Mouse (Mus musculus) neural tube, embryonic 12.5 days (tissue): ENCODE results near the gene Hspa1b. TPM values are rescaled to one million over a fixed set of nuclear protein-coding genes. Genes with fewer than 3 reads are reported as not detected.
"Not testable (repeated sequence)": the region's sequence is repeated elsewhere in the genome, so short reads cannot be mapped to it uniquely, and the experiment has no call there.

Source experiments
- ATAC-seq: fragments of 200-750 bp; cut with Nextera tagmentation; 2 replicates; pipeline ENCODE4 v1.8.0; 2017; ENCODE audit warnings: low read depth, mild to moderate bottlenecking, moderate TSS enrichment, moderate library complexity; ENCODE audit not compliant: low FRiP score
- H3K27ac ChIP-seq: fragments of 300-500 bp; sonication (generic); 2 replicates; pipeline ENCODE4 v1.5.1; 2016
- H3K27me3 ChIP-seq: fragments of 300-500 bp; sonication (generic); replicated peaks from 2 replicates; pipeline ENCODE4 v1.6.1; 2016; ENCODE audit warnings: mild to moderate bottlenecking
- H3K36me3 ChIP-seq: fragments of 300-500 bp; sonication (generic); 2 replicates; pipeline ENCODE4 v1.6.1; 2016; ENCODE audit warnings: mild to moderate bottlenecking
- H3K4me1 ChIP-seq: fragments of 300-500 bp; sonication (generic); 2 replicates; pipeline ENCODE4 v1.6.1; 2016
- H3K4me2 ChIP-seq: fragments of 300-500 bp; sonication (generic); replicated peaks from 2 replicates; pipeline ENCODE4 v1.6.1; 2016; ENCODE audit warnings: mild to moderate bottlenecking
- H3K4me3 ChIP-seq: fragments of 300-500 bp; sonication (generic); 2 replicates; pipeline ENCODE4 v1.5.1; 2016
- H3K9ac ChIP-seq: fragments of 300-500 bp; sonication (generic); 2 replicates; pipeline ENCODE4 v1.6.1; 2016; ENCODE audit warnings: mild to moderate bottlenecking
- H3K9me3 ChIP-seq: fragments of 300-500 bp; sonication (generic); 2 replicates; pipeline ENCODE4 v1.6.1; 2016; ENCODE audit warnings: mild to moderate bottlenecking
- WGBS: fragments of 180-500 bp; shearing (Covaris S2); methylation state at CpG from one replicate; pipeline ENCODE4 v1.1.7; 2016; 5-methylcytosine and 5-hydroxymethylcytosine counted together
- polyA plus RNA-seq: library from polyadenylated mRNA; unstranded; fragments of >200 nt; fragmentation: Nextera tagmentation; extraction: Ambion mirVana; gene quantifications from 2 replicates; pipeline ENCODE4 v1.2.1, GENCODE M21; 2016

Gene Hspa1b
- polyA plus RNA-seq, 1 experiment from 2014 or later: not detected

- H3K27ac ChIP-seq: peak overlapping the region; percentile 75
- peaks cover 12% of the 10 kb centered on the region for H3K27me3 ChIP-seq
- H3K9me3 ChIP-seq: no peaks in the 10 kb centered on the region
- H3K4me3 ChIP-seq: peak overlapping the region; percentile 70
- peak overlapping the region; percentile 93 for H3K9ac ChIP-seq
- 15% methylated on average over 10 of the region's 10 CpGs for WGBS
- H3K36me3 ChIP-seq: peaks cover 18% of the 10 kb centered on the region
- peak overlapping the region; percentile 84 for H3K4me2 ChIP-seq
- peaks cover 9% of the 10 kb centered on the region; the same call in 1 of the 2 replicates for H3K4me1 ChIP-seq
- ATAC-seq: no peak
Observed at GRCm38 (mm10) chr17:34950514-34951455, 8.3 kb downstream of the Hspa1b start.

GRCm38 (mm10) chr17:34949553-34949969 lies 9.5 kb downstream of the Hspa1b start:
- 34% methylated on average over 4 of the region's 4 CpGs for WGBS
- peak overlapping the region; percentile 26 for H3K4me2 ChIP-seq
- ATAC-seq: no peak
- H3K27ac ChIP-seq: no peak overlapping the region
- H3K4me1 ChIP-seq: peaks cover 9% of the 10 kb centered on the region; the same call in 1 of the 2 replicates
- no peak overlapping the region; the same call in 1 of the 2 replicates for H3K4me3 ChIP-seq
- H3K27me3 ChIP-seq: no peaks in the 10 kb centered on the region
- H3K36me3 ChIP-seq: peaks cover 18% of the 10 kb centered on the region
- no peaks in the 10 kb centered on the region for H3K9me3 ChIP-seq
- no peak overlapping the region for H3K9ac ChIP-seq

GRCm38 (mm10) chr17:34948721-34949552 lies 10.1 kb downstream of the Hspa1b start:
- H3K27me3 ChIP-seq, ATAC-seq, H3K27ac ChIP-seq, H3K9ac ChIP-seq, H3K4me3 ChIP-seq, H3K4me1 ChIP-seq, H3K9me3 ChIP-seq: not testable (repeated sequence)
- 62% methylated on average over 9 of the region's 9 CpGs for WGBS
- 0 out of 2 replicates have a peak overlapping the region, but pooled peaks have one; percentile 26 for H3K4me2 ChIP-seq
- H3K36me3 ChIP-seq: peaks cover 18% of the 10 kb centered on the region

GRCm38 (mm10) chr17:34947606-34948005 lies 11.4 kb downstream of the Hspa1b start:
- no peak overlapping the region for H3K27ac ChIP-seq
- no peak overlapping the region for H3K4me2 ChIP-seq
- H3K9me3 ChIP-seq: no peaks in the 10 kb centered on the region
- H3K9ac ChIP-seq: no peak overlapping the region
- 30% methylated on average over 8 of the region's 8 CpGs for WGBS
- H3K4me3 ChIP-seq: no peak overlapping the region
- H3K4me1 ChIP-seq: peaks cover 9% of the 10 kb centered on the region; the same call in 1 of the 2 replicates
- ATAC-seq: no peak
- H3K27me3 ChIP-seq: no peaks in the 10 kb centered on the region
- peaks cover 18% of the 10 kb centered on the region for H3K36me3 ChIP-seq

GRCm38 (mm10) chr17:34946486-34947140 lies 12.4 kb downstream of the Hspa1b start:
- peaks cover 12% of the 10 kb centered on the region for H3K4me1 ChIP-seq
- H3K27me3 ChIP-seq: no peaks in the 10 kb centered on the region
- no peak overlapping the region for H3K4me3 ChIP-seq
- no peak overlapping the region for H3K27ac ChIP-seq
- H3K36me3 ChIP-seq: peaks cover 18% of the 10 kb centered on the region
- H3K4me2 ChIP-seq: no peak overlapping the region
- no peak overlapping the region for H3K9ac ChIP-seq
- WGBS: 94% methylated on average over 5 of the region's 5 CpGs
- no peak for ATAC-seq
- no peaks in the 10 kb centered on the region for H3K9me3 ChIP-seq

GRCm38 (mm10) chr17:34944362-34944761 lies 14.7 kb downstream of the Hspa1b start:
- Histone ChIP-seq H3K9ac (no peak overlapping the region), H3K27ac (no peak overlapping the region), H3K4me2 (no peak overlapping the region), H3K36me3 (peaks cover 1% of the 10 kb centered on the region), H3K4me1 (peaks cover 5% of the 10 kb centered on the region; the same call in 1 of the 2 replicates), H3K9me3 (no peaks in the 10 kb centered on the region), H3K27me3 (no peaks in the 10 kb centered on the region), H3K4me3 (no peak overlapping the region)
- ATAC-seq: no peak

- peaks cover 5% of the 10 kb centered on the region; the same call in 1 of the 2 replicates for H3K4me1 ChIP-seq
- H3K4me2 ChIP-seq: no peak overlapping the region
- no peak overlapping the region for H3K9ac ChIP-seq
- WGBS: 77% methylated on average over 4 of the region's 4 CpGs
- ATAC-seq: no peak
- H3K36me3 ChIP-seq: no peaks in the 10 kb centered on the region
- no peaks in the 10 kb centered on the region for H3K27me3 ChIP-seq
- H3K4me3 ChIP-seq: no peak overlapping the region
- no peak overlapping the region for H3K27ac ChIP-seq
- no peaks in the 10 kb centered on the region for H3K9me3 ChIP-seq
Observed at GRCm38 (mm10) chr17:34943128-34943815, 15.8 kb downstream of the Hspa1b start.

GRCm38 (mm10) chr17:34941344-34942041 lies 17.5 kb downstream of the Hspa1b start:
- H3K9me3 ChIP-seq: no peaks in the 10 kb centered on the region
- no peaks in the 10 kb centered on the region for H3K27me3 ChIP-seq
- no peak for ATAC-seq
- no peak overlapping the region for H3K27ac ChIP-seq
- H3K4me1 ChIP-seq: peaks cover 5% of the 10 kb centered on the region; the same call in 1 of the 2 replicates
- peaks cover 2% of the 10 kb centered on the region; the same call in 1 of the 2 replicates for H3K36me3 ChIP-seq
- peak overlapping the region; percentile 53 for H3K4me2 ChIP-seq
- H3K9ac ChIP-seq: 0 out of 2 replicates have a peak overlapping the region, but pooled peaks have one; percentile 18
- WGBS: 7% methylated on average over 15 of the region's 15 CpGs
- peak overlapping the region; percentile 5; the same call in 1 of the 2 replicates for H3K4me3 ChIP-seq

- no peak overlapping the region for H3K4me3 ChIP-seq
- H3K36me3 ChIP-seq: peaks cover 18% of the 10 kb centered on the region
- ATAC-seq: no peak
- no peaks in the 10 kb centered on the region for H3K9me3 ChIP-seq
- H3K27me3 ChIP-seq: no peaks in the 10 kb centered on the region
- WGBS: 83% methylated on average over 6 of the region's 6 CpGs
- H3K4me2 ChIP-seq: no peak overlapping the region
- no peak overlapping the region for H3K9ac ChIP-seq
- H3K27ac ChIP-seq: no peak overlapping the region
- H3K4me1 ChIP-seq: peaks cover 5% of the 10 kb centered on the region; the same call in 1 of the 2 replicates
Observed at GRCm38 (mm10) chr17:34937960-34938505, 21.0 kb downstream of the Hspa1b start.

GRCm38 (mm10) chr17:34934830-34935229 lies 24.2 kb downstream of the Hspa1b start:
- Histone ChIP-seq H3K9ac (no peak overlapping the region), H3K4me1 (peaks cover 11% of the 10 kb centered on the region; the same call in 1 of the 2 replicates), H3K4me2 (no peak overlapping the region), H3K27ac (no peak overlapping the region), H3K27me3 (no peaks in the 10 kb centered on the region), H3K36me3 (peaks cover 18% of the 10 kb centered on the region), H3K9me3 (no peaks in the 10 kb centered on the region), H3K4me3 (no peak overlapping the region)
- no peak for ATAC-seq
- 55% methylated on average over 8 of the region's 8 CpGs for whole genome bisulfite sequencing
